Mouse (Mus musculus): ENCODE measurements at regions not wholly inside any gene's neighbourhood (a gene's known extent, or its start where the extent isn't known, plus 50 kb on each side); places are given as distances from the start of the nearest gene placed in this dataset.

- no peak for DNase-seq (ENCODE audit: low read depth, low spot score)
These were observed 60.7 kb downstream of the Ifng start for GRCm38 (mm10) chr10:118501571-118501970.

- peak; percentile 54 for DNase-seq (ENCODE audit: low read depth, low spot score)
These were observed 64.0 kb downstream of the Ifng start for GRCm38 (mm10) chr10:118504811-118505210.

GRCm38 (mm10) chr10:118506154-118506553 is 65.3 kb downstream of the Ifng start:
- DNase-seq (ENCODE audit: low read depth, low spot score): peak; percentile 35

GRCm38 (mm10) chr10:118507630-118508029 is 66.8 kb downstream of the Ifng start:
- DNase-seq (ENCODE audit: low read depth, low spot score): peak; percentile 38

GRCm38 (mm10) chr10:118516839-118517238 is 76.0 kb downstream of the Ifng start:
- no peak for DNase-seq (ENCODE audit: low read depth, low spot score)

- no peak for DNase-seq (ENCODE audit: low read depth, low spot score)
These were observed 77.1 kb downstream of the Ifng start for GRCm38 (mm10) chr10:118517995-118518394.

- peak; percentile 23 for DNase-seq (ENCODE audit: low read depth, low spot score)
These were observed 105.1 kb downstream of the Ifng start for GRCm38 (mm10) chr10:118545966-118546365.

GRCm38 (mm10) chr10:118550201-118550600 is 109.4 kb downstream of the Ifng start:
- DNase-seq (ENCODE audit: low read depth, low spot score): no peak

- DNase-seq (ENCODE audit: low read depth, low spot score): no peak
These were observed 118.0 kb downstream of the Ifng start for GRCm38 (mm10) chr10:118558848-118559247.

GRCm38 (mm10) chr10:118564041-118564440 is 123.2 kb downstream of the Ifng start:
- DNase-seq (ENCODE audit: low read depth, low spot score): no peak

GRCm38 (mm10) chr10:118564528-118565268 is 123.9 kb downstream of the Ifng start:
- DNase-seq (ENCODE audit: low read depth, low spot score): no peak

- peak; percentile 16 for DNase-seq (ENCODE audit: low read depth, low spot score)
These were observed 127.8 kb downstream of the Ifng start for GRCm38 (mm10) chr10:118568617-118569016.

GRCm38 (mm10) chr10:118569424-118569823 is 128.6 kb downstream of the Ifng start:
- DNase-seq (ENCODE audit: low read depth, low spot score): no peak

- DNase-seq (ENCODE audit: low read depth, low spot score): no peak
These were observed 132.4 kb downstream of the Ifng start for GRCm38 (mm10) chr10:118573247-118573646.

GRCm38 (mm10) chr10:118575570-118575969 is 134.7 kb downstream of the Ifng start:
- no peak for DNase-seq (ENCODE audit: low read depth, low spot score)

- DNase-seq (ENCODE audit: low read depth, low spot score): no peak
These were observed 140.5 kb downstream of the Ifng start for GRCm38 (mm10) chr10:118581376-118581775.

GRCm38 (mm10) chr10:118585821-118586220 is 145.0 kb downstream of the Ifng start:
- no peak for DNase-seq (ENCODE audit: low read depth, low spot score)

- no peak for DNase-seq (ENCODE audit: low read depth, low spot score)
These were observed 147.4 kb downstream of the Ifng start for GRCm38 (mm10) chr10:118588198-118588597.

GRCm38 (mm10) chr10:118592648-118593368 is 152.0 kb downstream of the Ifng start:
- peak; percentile 65 for DNase-seq (ENCODE audit: low read depth, low spot score)

GRCm38 (mm10) chr10:118596206-118596605 is 155.4 kb downstream of the Ifng start:
- peak; percentile 8 for DNase-seq (ENCODE audit: low read depth, low spot score)

GRCm38 (mm10) chr10:118598497-118598896 is 157.7 kb downstream of the Ifng start:
- DNase-seq (ENCODE audit: low read depth, low spot score): no peak

- no peak for DNase-seq (ENCODE audit: low read depth, low spot score)
These were observed 158.4 kb downstream of the Ifng start for GRCm38 (mm10) chr10:118599197-118599596.

GRCm38 (mm10) chr10:118599610-118600009 is 158.8 kb downstream of the Ifng start:
- DNase-seq (ENCODE audit: low read depth, low spot score): no peak
